Mouse (Mus musculus) limb, embryonic 11.5 days (tissue): Measurements from ENCODE around the gene Oard1. TPM values are rescaled to one million over a fixed set of nuclear protein-coding genes. Genes with fewer than 3 reads are reported as not detected.

Experiments used
- ATAC-seq: fragments of 200-750 bp; cut with Nextera tagmentation; 2 replicates; pipeline ENCODE4 v1.8.0; 2017; ENCODE audit warnings: low read depth; ENCODE audit not compliant: insufficient number of reproducible peaks, low FRiP score, low TSS enrichment
- DNase-seq: peaks from one replicate; pipeline ENCODE4 v3.0.0-alpha.2; 2015; ENCODE audit warnings: low spot score
- H3K27ac ChIP-seq: fragments of 300-500 bp; sonication (generic); replicated peaks from 2 replicates; pipeline ENCODE4 v1.5.1; 2014; ENCODE audit warnings: low read depth, mild to moderate bottlenecking, low read length
- H3K27me3 ChIP-seq: fragments of 300-500 bp; sonication (generic); 2 replicates; pipeline ENCODE4 v1.6.1; 2014; ENCODE audit warnings: mild to moderate bottlenecking, low read length, mixed read lengths; ENCODE audit not compliant: control insufficient read depth, insufficient read depth
- H3K36me3 ChIP-seq: fragments of 300-500 bp; sonication (generic); 2 replicates; pipeline ENCODE4 v1.6.1; 2014; ENCODE audit warnings: mild to moderate bottlenecking, low read length, moderate library complexity, mixed read lengths; ENCODE audit not compliant: control insufficient read depth, insufficient read depth
- H3K4me1 ChIP-seq: fragments of 300-500 bp; sonication (generic); 2 replicates; pipeline ENCODE4 v1.6.1; 2014; ENCODE audit warnings: low read length, mixed read lengths; ENCODE audit not compliant: control insufficient read depth, insufficient read depth
- H3K4me2 ChIP-seq: fragments of 300-500 bp; sonication (generic); 2 replicates; pipeline ENCODE4 v1.6.1; 2014; ENCODE audit warnings: low read depth, mild to moderate bottlenecking, moderate library complexity; ENCODE audit not compliant: severe bottlenecking
- H3K4me3 ChIP-seq: fragments of 300-500 bp; sonication (generic); 2 replicates; pipeline ENCODE4 v1.5.1; 2014; ENCODE audit warnings: low read depth, low read length
- H3K9ac ChIP-seq: fragments of 300-500 bp; sonication (generic); 2 replicates; pipeline ENCODE4 v1.6.1; 2014; ENCODE audit warnings: mild to moderate bottlenecking, low read length
- H3K9me3 ChIP-seq: fragments of 300-500 bp; sonication (generic); 2 replicates; pipeline ENCODE4 v1.6.1; 2016; ENCODE audit warnings: low read length; ENCODE audit not compliant: control insufficient read depth
- WGBS: fragments of 180-500 bp; shearing (Covaris S2); extraction: QIAGEN DNeasy Blood & Tissue Kit; methylation state at CpG from one replicate; pipeline ENCODE4 v1.1.7; 2014; 5-methylcytosine and 5-hydroxymethylcytosine counted together
- polyA plus RNA-seq: library from polyadenylated mRNA; unstranded; fragments of >200 nt; fragmentation: Nextera tagmentation; extraction: Ambion mirVana; gene quantifications from 2 replicates; pipeline ENCODE4 v1.2.1, GENCODE M21; 2014

Oard1 gene
- polyA plus RNA-seq, 1 experiment from 2014 or later = 71.6 TPM

GRCm38 (mm10) chr17:48451753-48452444 is 42.1 kb downstream of the Oard1 start:
- ATAC-seq (no peak), DNase-seq (no peak)
- Histone ChIP-seq H3K36me3 (no peaks in the 10 kb centered on the region), H3K4me2 (no peak overlapping the region), H3K4me3 (no peak overlapping the region), H3K27ac (no peak overlapping the region), H3K9me3 (no peaks in the 10 kb centered on the region), H3K4me1 (no peaks in the 10 kb centered on the region), H3K27me3 (no peaks in the 10 kb centered on the region), H3K9ac (no peak overlapping the region)
- WGBS = 79% methylated on average over 9 of the region's 9 CpGs

GRCm38 (mm10) chr17:48453489-48453888 is 43.7 kb downstream of the Oard1 start:
- Histone ChIP-seq H3K9me3 (no peaks in the 10 kb centered on the region), H3K9ac (no peak overlapping the region), H3K4me2 (no peak overlapping the region), H3K27me3 (no peaks in the 10 kb centered on the region), H3K4me1 (no peaks in the 10 kb centered on the region), H3K36me3 (no peaks in the 10 kb centered on the region), H3K27ac (no peak overlapping the region), H3K4me3 (no peak overlapping the region)
- no peak for DNase-seq
- no peak for ATAC-seq
- WGBS = 75% methylated on average over 7 of the region's 7 CpGs

GRCm38 (mm10) chr17:48454190-48454589 is 44.4 kb downstream of the Oard1 start:
- Histone ChIP-seq H3K9ac (no peak overlapping the region), H3K27ac (no peak overlapping the region), H3K36me3 (no peaks in the 10 kb centered on the region), H3K4me1 (no peaks in the 10 kb centered on the region), H3K4me3 (no peak overlapping the region), H3K27me3 (no peaks in the 10 kb centered on the region), H3K4me2 (no peak overlapping the region), H3K9me3 (no peaks in the 10 kb centered on the region)
- WGBS = 53% methylated on average over 7 of the region's 7 CpGs
- ATAC-seq (no peak), DNase-seq (no peak)

GRCm38 (mm10) chr17:48454688-48455087 is 44.9 kb downstream of the Oard1 start, which contains the start of gene Unc5cl:
Unc5cl (plus strand) TSS chr17:48454901.
- Histone ChIP-seq H3K36me3 (no peaks in the 10 kb centered on the region), H3K4me2 (no peak within 1 kb of the TSS), H3K9ac (no peak within 1 kb of the TSS), H3K9me3 (no peaks in the 10 kb centered on the region), H3K27ac (no peak within 1 kb of the TSS), H3K4me1 (no peaks in the 10 kb centered on the region), H3K27me3 (no peaks in the 10 kb centered on the region), H3K4me3 (no peak within 1 kb of the TSS)
- 66% methylated on average over 11 of the region's 11 CpGs for WGBS
- DNase-seq (no peak), ATAC-seq (no peak)

GRCm38 (mm10) chr17:48455955-48456354 is 46.1 kb downstream of the Oard1 start:
- no peak overlapping the region for H3K4me2 ChIP-seq
- no peak overlapping the region for H3K9ac ChIP-seq
- no peak overlapping the region for H3K4me3 ChIP-seq
- H3K4me1 ChIP-seq = no peaks in the 10 kb centered on the region
- ATAC-seq = no peak
- WGBS = 83% methylated on average over 2 of the region's 2 CpGs
- H3K27ac ChIP-seq = no peak overlapping the region
- no peaks in the 10 kb centered on the region for H3K36me3 ChIP-seq
- DNase-seq = no peak
- H3K27me3 ChIP-seq = no peaks in the 10 kb centered on the region
- H3K9me3 ChIP-seq = no peaks in the 10 kb centered on the region

GRCm38 (mm10) chr17:48457971-48458653 is 48.3 kb downstream of the Oard1 start:
- H3K36me3 ChIP-seq = no peaks in the 10 kb centered on the region
- DNase-seq (no peak), ATAC-seq (no peak)
- no peak overlapping the region for H3K27ac ChIP-seq
- no peaks in the 10 kb centered on the region for H3K9me3 ChIP-seq
- H3K9ac ChIP-seq = no peak overlapping the region
- no peaks in the 10 kb centered on the region for H3K27me3 ChIP-seq
- H3K4me3 ChIP-seq = no peak overlapping the region
- no peaks in the 10 kb centered on the region for H3K4me1 ChIP-seq
- 82% methylated on average over 13 of the region's 13 CpGs for WGBS
- H3K4me2 ChIP-seq = no peak overlapping the region

- H3K36me3 ChIP-seq = no peaks in the 10 kb centered on the region
- 91% methylated on average over 13 of the region's 13 CpGs for WGBS
- H3K4me2 ChIP-seq = no peak overlapping the region
- ATAC-seq (no peak), DNase-seq (no peak)
- no peaks in the 10 kb centered on the region for H3K4me1 ChIP-seq
- no peak overlapping the region for H3K27ac ChIP-seq
- H3K27me3 ChIP-seq = peaks cover 3% of the 10 kb centered on the region; the same call in 1 of the 2 replicates
- H3K9ac ChIP-seq = no peak overlapping the region
- no peaks in the 10 kb centered on the region for H3K9me3 ChIP-seq
- no peak overlapping the region for H3K4me3 ChIP-seq
Observed at GRCm38 (mm10) chr17:48462096-48462495, 52.3 kb downstream of the Oard1 start.

GRCm38 (mm10) chr17:48463391-48463790 is 53.6 kb downstream of the Oard1 start:
- Histone ChIP-seq H3K4me2 (no peak overlapping the region), H3K9ac (no peak overlapping the region), H3K9me3 (no peaks in the 10 kb centered on the region), H3K27me3 (peaks cover 6% of the 10 kb centered on the region; the same call in 1 of the 2 replicates), H3K36me3 (no peaks in the 10 kb centered on the region), H3K27ac (no peak overlapping the region), H3K4me1 (no peaks in the 10 kb centered on the region), H3K4me3 (no peak overlapping the region)
- ATAC-seq = no peak
- 96% methylated on average over 4 of the region's 4 CpGs for WGBS
- no peak for DNase-seq
